Mouse (Mus musculus) ovary, postnatal 14 days (tissue): ENCODE data around the gene Cacna1g.

Experiments used
- DNase-seq: peaks from one replicate; pipeline ENCODE4 v3.0.0; 2022; ENCODE audit warnings: low spot score

The Cacna1g gene

DNA sequence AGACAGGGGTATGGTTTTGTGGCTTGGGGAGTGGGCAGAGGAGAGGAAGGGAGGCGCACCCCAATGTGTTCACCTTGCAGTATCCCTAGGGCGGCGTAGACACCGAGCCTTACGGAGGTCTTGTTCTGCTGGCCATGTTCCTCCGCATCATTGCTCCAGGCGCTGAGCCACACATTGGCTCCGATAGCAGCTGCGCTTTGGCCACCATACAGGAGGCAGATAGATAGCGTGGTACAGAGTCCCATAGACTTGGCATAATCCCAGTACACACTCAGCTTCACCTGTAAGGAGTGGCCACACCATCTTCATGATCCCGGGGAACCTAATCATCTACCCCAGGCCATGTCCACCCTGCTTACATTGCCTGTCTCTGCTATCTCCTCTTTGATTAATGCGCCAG is 114.8 kb downstream of the Cacna1g start:
- DNase-seq: no peak
